Mouse (Mus musculus) C2C12 (cell line): ENCODE measurements around the gene Fibin.

Experiments
- CTCF ChIP-seq: IDR thresholded peaks from one replicate; pipeline ENCODE4 v1.5.1; 2011; ENCODE audit not compliant: control insufficient read depth, insufficient read depth, insufficient read length
- USF1 ChIP-seq: IDR thresholded peaks from one replicate; pipeline ENCODE4 v1.6.1; 2011; ENCODE audit warnings: low read depth, mild to moderate bottlenecking, control low read depth, moderate library complexity

DNA sequence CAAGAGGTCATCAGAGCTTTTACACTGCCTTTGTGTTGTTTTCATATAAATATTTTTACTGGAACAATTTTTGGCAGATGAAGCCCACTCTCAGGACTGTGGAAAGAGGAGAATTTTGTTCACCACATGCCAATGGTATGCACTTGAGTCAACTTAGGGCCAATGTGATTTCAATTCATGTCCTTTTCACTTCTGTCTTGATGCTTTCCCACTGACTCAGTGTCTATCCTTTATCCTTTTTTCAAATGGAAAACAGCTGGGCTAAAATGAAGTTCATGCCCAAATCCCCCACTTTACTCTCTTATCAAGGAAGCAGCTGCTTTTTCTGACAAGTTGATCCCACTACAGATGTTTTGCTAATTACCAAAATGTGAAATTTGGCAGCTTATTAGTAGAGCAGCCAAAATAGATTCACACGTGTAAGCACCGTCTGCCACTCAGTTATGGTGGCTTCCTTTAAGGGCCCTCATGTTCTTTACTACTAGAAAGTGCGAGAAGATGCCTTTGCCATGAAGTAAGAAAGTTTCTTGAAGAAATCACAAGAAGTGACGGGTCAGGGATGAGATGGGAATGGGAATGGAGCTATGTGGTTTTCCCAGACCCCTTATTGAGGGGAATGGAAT lies 29.8 kb upstream of the Fibin start:
- no peak for TF ChIP-seq CTCF
- no peak for TF ChIP-seq USF1
